Mouse (Mus musculus) kidney, embryonic 14.5 days (tissue): ENCODE data around the gene Gatd1. TPM values are rescaled to one million over a fixed set of nuclear protein-coding genes. Genes with fewer than 3 reads are reported as not detected.

Experiments used
- ATAC-seq: fragments of 200-750 bp; cut with Nextera tagmentation; 2 replicates; pipeline ENCODE4 v1.8.0; 2017; ENCODE audit warnings: moderate number of reproducible peaks, mild to moderate bottlenecking, moderate TSS enrichment, moderate library complexity; ENCODE audit not compliant: low FRiP score, low TSS enrichment
- H3K27ac ChIP-seq: fragments of 300-500 bp; sonication (generic); 2 replicates; pipeline ENCODE4 v1.5.1; 2014; ENCODE audit warnings: low read depth, mild to moderate bottlenecking, low read length, moderate library complexity, mixed read lengths
- H3K27me3 ChIP-seq: fragments of 300-500 bp; sonication (generic); 2 replicates; pipeline ENCODE4 v1.6.1; 2014; ENCODE audit warnings: mild to moderate bottlenecking, low read length; ENCODE audit not compliant: control insufficient read depth, insufficient read depth
- H3K36me3 ChIP-seq: fragments of 300-500 bp; sonication (generic); 2 replicates; pipeline ENCODE4 v1.6.1; 2014; ENCODE audit warnings: low read length, mixed read lengths; ENCODE audit not compliant: control insufficient read depth, insufficient read depth
- H3K4me1 ChIP-seq: fragments of 300-500 bp; sonication (generic); 2 replicates; pipeline ENCODE4 v1.6.1; 2014; ENCODE audit warnings: low read length, mixed read lengths; ENCODE audit not compliant: control insufficient read depth, insufficient read depth
- H3K4me2 ChIP-seq: fragments of 300-500 bp; sonication (generic); replicated peaks from 2 replicates; pipeline ENCODE4 v1.6.1; 2014; ENCODE audit warnings: low read depth, mild to moderate bottlenecking, low read length
- H3K4me3 ChIP-seq: fragments of 300-500 bp; sonication (generic); 2 replicates; pipeline ENCODE4 v1.5.1; 2014; ENCODE audit warnings: mild to moderate bottlenecking, low read length
- H3K9ac ChIP-seq: fragments of 300-500 bp; sonication (generic); 2 replicates; pipeline ENCODE4 v1.6.1; 2014; ENCODE audit warnings: low read depth, mild to moderate bottlenecking, low read length, moderate library complexity
- H3K9me3 ChIP-seq: fragments of 300-500 bp; sonication (generic); 2 replicates; pipeline ENCODE4 v1.6.1; 2016; ENCODE audit warnings: low read length; ENCODE audit not compliant: control insufficient read depth
- WGBS: fragments of 180-500 bp; shearing (Covaris S2); extraction: QIAGEN DNeasy Blood & Tissue Kit; methylation state at CpG from one replicate; pipeline ENCODE4 v1.1.7; 2014; 5-methylcytosine and 5-hydroxymethylcytosine counted together
- polyA plus RNA-seq: library from polyadenylated mRNA; unstranded; fragments of >200 nt; fragmentation: Nextera tagmentation; extraction: Ambion mirVana; gene quantifications from 2 replicates; pipeline ENCODE4 v1.2.1, GENCODE M21; 2014

Gene Gatd1
- polyA plus RNA-seq, 1 experiment from 2014 or later = 54.5 TPM

- WGBS = 58% methylated on average over 8 of the region's 8 CpGs
- H3K9me3 ChIP-seq = no peaks in the 10 kb centered on the region
- ATAC-seq = no peak
- no peak overlapping the region for H3K4me3 ChIP-seq
- no peak overlapping the region for H3K4me2 ChIP-seq
- H3K36me3 ChIP-seq = peaks cover 34% of the 10 kb centered on the region
- H3K9ac ChIP-seq = no peak overlapping the region
- no peak overlapping the region for H3K27ac ChIP-seq
- H3K27me3 ChIP-seq = no peaks in the 10 kb centered on the region
- peaks cover 34% of the 10 kb centered on the region for H3K4me1 ChIP-seq
Measured at GRCm38 (mm10) chr7:141432186-141432611, 18.3 kb upstream of the Gatd1 start.

DNA sequence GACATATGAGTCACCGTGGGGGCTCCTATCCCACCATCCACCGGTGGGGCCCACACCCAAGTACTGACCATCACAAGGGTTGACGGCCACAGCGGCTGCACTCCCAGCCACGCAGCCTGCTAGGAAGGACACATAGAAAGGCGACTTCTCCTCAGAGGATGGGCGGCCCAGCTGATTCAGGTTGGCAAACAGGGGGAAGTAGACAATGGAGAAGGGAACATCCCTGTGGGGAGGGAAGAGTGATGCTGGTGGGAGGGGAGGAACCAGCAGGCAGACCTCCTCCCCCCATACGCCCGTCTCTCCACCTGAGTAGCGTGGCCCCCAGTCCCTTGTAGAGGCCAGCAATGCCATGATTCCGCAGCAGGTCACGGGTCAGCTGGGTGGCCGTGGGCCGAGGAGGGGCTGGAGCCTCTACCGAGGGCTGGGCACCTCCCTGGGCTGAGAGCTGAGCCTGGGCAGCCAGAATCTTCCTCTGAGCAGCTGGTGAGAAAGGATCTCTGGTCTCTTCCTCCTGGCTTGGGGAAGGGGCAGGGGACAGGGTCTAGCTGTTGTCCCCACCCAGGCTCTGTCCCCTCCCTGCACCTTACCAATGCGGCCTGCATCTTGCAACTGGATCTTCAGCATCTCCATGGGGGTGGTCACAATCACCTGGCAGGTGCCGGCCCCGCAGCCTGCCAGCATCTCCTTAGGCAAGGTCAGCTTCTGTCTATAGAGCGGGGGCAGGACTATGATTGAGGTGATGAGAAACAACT, 17.7 kb upstream of the Gatd1 start:
- H3K4me1 ChIP-seq = peaks cover 35% of the 10 kb centered on the region
- no peak overlapping the region for H3K27ac ChIP-seq
- no peaks in the 10 kb centered on the region for H3K9me3 ChIP-seq
- H3K27me3 ChIP-seq = no peaks in the 10 kb centered on the region
- no peak overlapping the region for H3K9ac ChIP-seq
- H3K4me3 ChIP-seq = no peak overlapping the region
- no peak overlapping the region for H3K4me2 ChIP-seq
- 91% methylated on average over 19 of the region's 19 CpGs for WGBS
- no peak for ATAC-seq
- H3K36me3 ChIP-seq = peaks cover 34% of the 10 kb centered on the region

DNA sequence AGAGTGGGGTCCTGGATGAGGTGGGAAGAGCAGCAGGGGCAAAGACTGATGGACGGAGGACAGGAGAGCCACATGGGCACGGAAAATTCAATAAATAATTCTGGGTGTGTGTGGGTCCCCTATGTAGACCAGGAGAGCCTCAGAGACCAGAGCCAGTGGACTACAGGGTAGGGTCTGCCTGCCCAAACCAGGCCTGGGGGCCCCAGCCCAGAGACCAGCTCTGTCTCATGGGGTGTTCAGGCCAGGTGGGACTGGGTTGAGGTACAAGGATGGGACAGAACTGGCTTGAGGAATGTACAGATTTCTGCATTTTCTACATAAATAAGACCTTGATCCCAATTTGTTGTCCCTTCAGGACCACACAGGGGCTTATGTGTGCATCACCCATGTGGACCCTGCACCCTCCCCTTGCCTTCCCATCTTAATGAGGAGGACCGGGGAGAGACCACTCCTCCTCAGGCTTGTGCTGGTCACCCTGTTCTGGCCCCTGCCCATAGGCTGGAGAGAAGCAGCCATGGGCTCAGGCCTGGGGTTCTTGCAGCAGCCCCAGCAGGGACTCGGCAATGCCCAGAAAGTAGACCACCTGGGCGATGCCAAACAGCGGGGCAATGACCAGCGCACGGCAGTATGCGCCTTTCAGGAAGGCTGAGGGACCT, 16.8 kb upstream of the Gatd1 start:
- ATAC-seq = no peak
- H3K27ac ChIP-seq = no peak overlapping the region

DNA sequence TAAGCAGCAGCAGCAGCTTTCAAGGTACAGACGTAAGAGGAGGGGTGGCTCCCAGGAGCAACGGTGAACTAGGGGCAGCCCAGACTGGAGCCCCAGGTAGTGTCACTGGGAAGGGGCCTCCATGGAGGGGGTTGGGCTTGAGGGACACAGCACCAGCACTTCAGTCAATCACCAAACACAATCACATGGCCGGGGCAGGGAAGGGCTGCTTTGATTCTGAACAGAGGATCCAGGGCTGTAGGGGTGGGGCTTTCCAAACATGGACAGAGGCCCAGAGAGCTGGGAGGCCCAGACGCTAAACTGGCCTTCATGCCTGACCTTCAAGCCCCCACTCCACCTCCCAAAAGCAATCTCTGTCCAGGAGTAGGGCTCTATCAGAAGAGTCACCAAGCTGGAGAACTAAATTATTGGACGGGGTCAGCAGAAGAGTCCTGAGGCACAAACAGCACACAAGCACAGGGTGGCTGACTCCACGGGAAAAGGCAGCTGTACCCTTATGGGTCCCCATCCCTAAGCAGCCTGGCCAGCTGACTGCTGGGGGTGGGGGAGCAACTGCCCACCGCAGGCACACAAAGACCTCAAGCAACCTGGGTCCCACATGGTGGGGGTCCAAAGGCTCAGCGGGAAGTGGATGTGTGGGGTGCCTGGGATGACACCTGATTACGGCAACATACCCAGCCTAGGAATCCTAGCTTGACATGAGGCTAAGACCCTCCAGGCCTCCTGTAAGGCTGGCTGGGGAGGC, 16.1 kb upstream of the Gatd1 start:
- H3K9ac ChIP-seq = 0 out of 2 replicates have a peak overlapping the region, but pooled peaks have one; percentile 0
- ATAC-seq = no peak
- H3K9me3 ChIP-seq = no peaks in the 10 kb centered on the region
- WGBS = 63% methylated on average over 9 of the region's 9 CpGs
- H3K27me3 ChIP-seq = no peaks in the 10 kb centered on the region
- no peak overlapping the region for H3K4me3 ChIP-seq
- peaks cover 34% of the 10 kb centered on the region for H3K36me3 ChIP-seq
- H3K4me1 ChIP-seq = peaks cover 27% of the 10 kb centered on the region
- H3K4me2 ChIP-seq = no peak overlapping the region; the same call in 1 of the 2 replicates
- H3K27ac ChIP-seq = no peak overlapping the region

More for the DNA sequence above, 16.8 kb upstream of the Gatd1 start:
- Histone ChIP-seq H3K9me3 (no peaks in the 10 kb centered on the region), H3K36me3 (peaks cover 34% of the 10 kb centered on the region), H3K27me3 (no peaks in the 10 kb centered on the region), H3K9ac (no peak overlapping the region), H3K4me3 (no peak overlapping the region), H3K4me1 (peaks cover 33% of the 10 kb centered on the region), H3K4me2 (no peak overlapping the region)
- 99% methylated on average over 9 of the region's 9 CpGs for WGBS

DNA sequence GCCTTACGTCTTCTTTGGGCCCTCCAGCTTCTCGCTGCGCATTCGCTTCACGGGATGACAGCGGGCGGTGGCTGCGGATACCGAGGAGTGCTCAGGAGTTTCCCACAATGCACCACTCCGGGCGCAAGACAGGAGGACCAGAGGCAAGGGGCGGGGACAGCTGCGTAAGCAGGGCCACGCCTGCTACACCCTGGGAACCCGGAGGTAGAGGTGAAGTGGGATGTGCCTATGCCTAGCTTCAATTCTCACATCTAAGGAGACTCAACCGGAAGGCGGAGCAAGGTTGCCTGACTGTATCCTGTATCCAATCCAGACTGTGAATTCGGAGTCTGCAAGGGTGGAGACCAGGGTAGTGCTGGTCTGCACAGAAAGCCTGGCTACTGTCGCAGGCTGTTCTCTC, 15.4 kb upstream of the Gatd1 start, which contains the start of gene Cend1:
Cend1 (minus strand) TSS at position 182 of the 400 bp plus-strand sequence.
- peak; percentile 63 for ATAC-seq
- Histone ChIP-seq H3K36me3 (peaks cover 34% of the 10 kb centered on the region), H3K27ac (no peak within 1 kb of the TSS), H3K4me1 (peaks cover 20% of the 10 kb centered on the region), H3K9ac (0 out of 2 replicates have a peak within 1 kb of the TSS, but pooled peaks have one; percentile 0), H3K4me3 (no peak within 1 kb of the TSS), H3K9me3 (no peaks in the 10 kb centered on the region), H3K27me3 (no peaks in the 10 kb centered on the region), H3K4me2 (peak within 1 kb of the TSS; percentile 30)
- 5% methylated on average over 19 of the region's 19 CpGs for WGBS

DNA sequence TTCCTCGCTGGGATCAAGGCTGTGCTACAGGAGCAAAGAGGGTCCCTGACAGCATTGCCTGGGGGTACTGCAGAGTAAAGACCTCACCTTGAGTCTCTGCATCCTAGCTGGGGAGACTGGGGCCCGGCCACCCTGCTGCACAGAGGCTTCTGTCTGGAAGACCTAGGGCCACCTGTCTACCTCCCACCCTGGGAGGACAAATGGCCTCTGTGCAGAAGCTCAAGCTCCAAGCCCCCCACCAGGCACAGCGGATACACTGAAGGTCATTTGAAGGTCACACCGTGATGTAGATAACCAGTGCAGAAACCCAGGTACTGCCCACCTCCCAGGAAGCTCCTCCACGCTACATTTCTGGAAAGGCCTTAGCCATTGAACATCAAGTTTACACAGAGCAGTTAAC, 14.8 kb upstream of the Gatd1 start:
- no peak overlapping the region; the same call in 1 of the 2 replicates for H3K4me2 ChIP-seq
- no peak for ATAC-seq
- no peak overlapping the region for H3K27ac ChIP-seq
- peaks cover 33% of the 10 kb centered on the region for H3K36me3 ChIP-seq
- H3K4me3 ChIP-seq = no peak overlapping the region
- peaks cover 14% of the 10 kb centered on the region for H3K4me1 ChIP-seq
- H3K9ac ChIP-seq = no peak overlapping the region
- 50% methylated on average over 5 of the region's 5 CpGs for WGBS
- no peaks in the 10 kb centered on the region for H3K27me3 ChIP-seq
- H3K9me3 ChIP-seq = no peaks in the 10 kb centered on the region

DNA sequence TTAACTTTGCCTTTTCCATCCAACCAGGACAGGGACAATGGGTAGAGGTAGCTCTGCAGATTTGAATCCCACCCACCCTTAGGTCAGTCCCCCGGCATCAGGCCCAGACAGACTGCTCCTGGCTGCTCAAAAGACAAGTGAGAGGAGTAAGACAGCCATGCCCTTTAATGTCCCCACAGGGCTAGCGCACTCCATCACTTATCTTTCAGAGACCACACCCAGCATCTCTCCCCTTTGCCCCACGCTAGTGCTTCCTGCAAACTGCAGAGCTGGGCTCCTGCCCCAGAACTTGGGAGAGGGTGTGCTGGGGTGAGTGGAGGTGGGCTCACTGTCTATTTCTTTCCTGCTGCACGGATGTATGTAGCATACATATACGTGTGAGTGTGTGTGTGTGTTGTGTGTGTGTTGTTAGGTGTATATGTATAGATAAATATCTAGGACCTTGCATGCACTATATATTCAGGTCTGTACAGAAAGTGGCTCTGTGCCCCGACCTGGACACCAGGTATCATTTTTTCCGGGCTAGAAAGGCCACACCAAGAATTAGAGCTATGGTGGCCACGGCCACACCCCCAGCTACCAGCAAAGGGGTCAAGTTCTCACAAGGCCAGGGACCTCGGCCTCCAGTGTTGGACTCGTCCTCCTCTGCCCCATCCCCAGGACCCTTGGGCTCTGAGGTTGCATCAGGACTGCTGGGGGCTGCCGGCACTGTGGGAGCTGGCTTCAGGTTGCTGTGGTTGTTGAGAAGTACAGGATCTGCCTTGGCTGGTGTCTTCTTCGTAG, 13.2 kb upstream of the Gatd1 start:
- 83% methylated on average over 12 of the region's 12 CpGs for WGBS
- Histone ChIP-seq H3K4me1 (peaks cover 13% of the 10 kb centered on the region), H3K9me3 (no peaks in the 10 kb centered on the region), H3K36me3 (peaks cover 20% of the 10 kb centered on the region), H3K4me2 (no peak overlapping the region), H3K27me3 (no peaks in the 10 kb centered on the region), H3K9ac (no peak overlapping the region), H3K27ac (no peak overlapping the region), H3K4me3 (no peak overlapping the region)
- ATAC-seq = no peak

DNA sequence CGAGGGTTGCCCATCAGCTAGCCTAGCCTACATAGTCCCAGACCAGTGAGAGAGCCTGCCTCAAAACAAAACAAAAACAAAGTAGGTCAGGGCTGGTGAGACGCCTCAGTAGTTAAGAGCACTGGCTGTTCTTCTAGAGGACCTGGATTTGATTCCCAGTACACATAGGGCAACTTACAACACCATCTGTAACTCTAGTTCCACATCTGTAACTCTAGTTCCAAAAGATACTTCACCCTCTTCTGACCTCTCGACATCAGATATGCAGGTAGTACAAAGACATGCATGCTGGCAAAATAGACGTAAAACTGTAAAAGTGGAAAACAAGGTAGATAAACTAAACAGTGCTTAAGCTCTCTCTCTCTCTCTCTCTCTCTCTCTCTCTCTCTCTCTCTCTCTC, 9.9 kb upstream of the Gatd1 start:
- Histone ChIP-seq H3K9me3 (no peaks in the 10 kb centered on the region), H3K4me3 (no peak overlapping the region), H3K36me3 (no peaks in the 10 kb centered on the region), H3K4me2 (no peak overlapping the region), H3K4me1 (0 out of 2 replicates have a peak, but pooled peaks cover 3% of the 10 kb centered on the region), H3K27me3 (no peaks in the 10 kb centered on the region), H3K9ac (no peak overlapping the region), H3K27ac (no peak overlapping the region)
- 53% methylated on average over 4 of the region's 4 CpGs for WGBS
- no peak for ATAC-seq
